Mouse (Mus musculus) bone marrow, adult 2 months (tissue): Measurements from ENCODE around the gene Selenoh. TPM values are rescaled to one million over a fixed set of nuclear protein-coding genes. Genes with fewer than 3 reads are reported as not detected.

Source experiments
- H3K27ac ChIP-seq: fragments of 200-500 bp; 2 replicates; pipeline ENCODE4 v1.5.1; 2012; ENCODE audit warnings: low read depth, mild to moderate bottlenecking, control low read depth, inconsistent platforms, low read length; ENCODE audit not compliant: control insufficient read depth, poor library complexity, insufficient read depth
- H3K4me1 ChIP-seq: fragments of 200-500 bp; 2 replicates; pipeline ENCODE4 v1.6.1; 2011; ENCODE audit warnings: low read length; ENCODE audit not compliant: control insufficient read depth, insufficient read depth
- H3K4me3 ChIP-seq: fragments of 200-500 bp; replicated peaks from 2 replicates; pipeline ENCODE3; 2011; ENCODE audit warnings: mild to moderate bottlenecking, low read depth, low read length, control low read depth; ENCODE audit not compliant: control insufficient read depth
- CTCF ChIP-seq: fragments of 200-500 bp; IDR thresholded peaks from 2 replicates; pipeline ENCODE4 v1.5.1; 2011; ENCODE audit warnings: low read length, control low read depth; ENCODE audit not compliant: control insufficient read depth, insufficient read depth
- POLR2A ChIP-seq: fragments of 200-500 bp; IDR thresholded peaks from 2 replicates; pipeline ENCODE4 v1.6.1; 2011; ENCODE audit warnings: low read depth, mild to moderate bottlenecking, control low read depth, low read length, borderline replicate concordance; ENCODE audit not compliant: control insufficient read depth
- WGBS: fragments of 180-500 bp; shearing (Covaris S2); methylation state at CpG from one replicate; pipeline ENCODE4 v1.1.7; 2018; 5-methylcytosine and 5-hydroxymethylcytosine counted together
- polyA plus RNA-seq: library from polyadenylated mRNA; stranded (reverse); fragments of >200 nt; gene quantifications from 2 replicates; pipeline ENCODE4 v1.2.4, GENCODE M21; 2011; ENCODE audit warnings: low replicate concordance; ENCODE audit not compliant: missing spikeins, insufficient read depth, insufficient read length

Selenoh gene
- polyA plus RNA-seq, result 46.2 and 93.3 TPM in 2 replicates

DNA sequence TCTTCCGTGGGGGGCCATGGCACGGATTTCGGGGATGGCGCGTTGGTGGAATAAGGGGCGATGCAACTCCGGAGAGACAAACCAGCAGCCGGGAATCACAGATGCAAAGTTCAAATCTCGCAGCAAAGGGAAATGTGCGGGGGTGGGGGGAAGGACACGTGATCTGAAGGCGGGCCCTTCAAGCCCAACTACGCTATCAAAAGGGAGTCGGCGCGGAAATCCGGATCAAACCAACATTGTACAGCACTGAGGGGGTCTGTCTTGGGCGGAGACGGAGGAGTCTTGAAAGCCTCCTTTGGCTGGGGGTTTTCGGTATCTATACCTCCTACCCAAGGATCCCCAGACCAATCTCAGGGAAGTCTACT, at the start of gene Selenoh:
Gene Selenoh, minus strand, starts transcription at position 202 of the 365 bp plus-strand sequence.
- Histone ChIP-seq H3K27ac (peak within 1 kb of the TSS; percentile 37; the same call in 1 of the 2 replicates), H3K4me1 (no peaks in the 10 kb centered on the region), H3K4me3 (peak within 1 kb of the TSS; percentile 80)
- TF ChIP-seq CTCF (no peak), POLR2A (0 out of 2 replicates have a peak, but pooled peaks have one; percentile 5)
- WGBS, result under 1% methylated on average over 20 of the region's 20 CpGs

DNA sequence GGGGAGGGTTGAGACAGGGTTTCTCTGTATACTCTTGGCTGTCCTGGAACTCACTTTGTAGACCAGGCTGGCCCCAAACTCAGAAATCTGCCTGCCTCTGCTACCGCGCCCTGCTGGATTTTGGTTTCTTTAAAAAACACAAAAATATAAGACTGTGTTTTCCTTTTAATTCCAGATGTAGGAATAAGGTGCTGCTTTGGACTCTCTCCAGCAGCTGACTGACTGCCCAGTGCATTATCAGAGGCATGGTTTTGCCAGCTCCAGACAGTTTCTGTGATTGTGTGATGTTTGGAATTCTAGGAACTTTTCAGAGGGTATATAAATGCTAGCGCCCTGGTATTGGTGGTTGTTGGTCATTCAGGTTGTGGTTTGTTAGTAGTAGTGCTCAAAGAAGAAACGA, 46.8 kb upstream of the Selenoh start:
- Histone ChIP-seq H3K27ac (no peak overlapping the region), H3K4me1 (no peaks in the 10 kb centered on the region; the same call in 1 of the 2 replicates)
- 93% methylated on average over 4 of the region's 4 CpGs for WGBS

DNA sequence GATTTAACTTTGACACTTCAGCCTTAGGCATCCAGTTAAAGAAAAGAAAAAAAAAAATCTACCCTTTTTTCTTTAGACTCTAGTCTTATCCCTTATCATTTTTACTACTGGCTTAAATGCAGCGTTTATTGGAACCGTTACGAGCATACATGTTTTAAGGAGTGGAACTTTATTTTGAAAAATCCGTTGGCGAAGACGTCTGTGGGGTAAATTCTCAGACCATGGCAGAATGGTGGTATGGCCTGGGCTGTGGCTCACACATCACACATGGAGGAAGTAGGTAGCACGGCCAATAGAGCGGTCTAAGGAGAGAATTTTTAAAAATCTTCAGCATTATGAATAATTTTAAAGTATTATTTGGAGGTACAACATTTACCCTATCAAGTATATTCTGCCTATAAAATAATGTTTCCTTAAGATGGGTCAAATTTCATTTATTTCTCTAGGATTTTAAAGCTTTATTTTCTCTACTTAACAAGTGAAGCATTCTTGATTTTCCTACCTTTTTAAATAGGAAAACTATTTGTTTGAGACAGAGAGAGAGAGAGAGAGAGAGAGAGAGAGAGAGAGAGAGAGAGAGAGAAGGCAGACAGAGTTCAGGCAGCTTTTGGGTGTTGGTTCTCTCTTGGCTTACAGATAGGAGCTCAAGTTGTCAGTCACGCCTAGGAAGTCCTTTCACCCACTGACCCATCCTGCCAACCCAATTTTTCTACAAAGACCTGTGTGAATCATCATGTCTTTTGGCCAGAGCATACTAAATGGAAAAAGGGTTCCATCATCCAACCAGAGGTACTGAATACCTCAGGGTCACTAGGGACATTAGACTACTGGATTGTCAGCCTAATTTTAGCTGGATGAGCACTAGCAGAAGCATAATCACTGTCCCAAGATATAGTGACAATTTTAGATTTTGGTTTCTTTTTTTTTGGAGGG, 46.1 kb upstream of the Selenoh start:
- no peak for TF ChIP-seq POLR2A
- no peak for TF ChIP-seq CTCF
- Histone ChIP-seq H3K27ac (peak overlapping the region; percentile 36; the same call in 1 of the 2 replicates), H3K4me1 (no peaks in the 10 kb centered on the region; the same call in 1 of the 2 replicates), H3K4me3 (peak overlapping the region; percentile 51)
- WGBS, result 17% methylated on average over 9 of the region's 9 CpGs

More for the DNA sequence above, 46.8 kb upstream of the Selenoh start:
- TF ChIP-seq POLR2A (no peak), CTCF (no peak)
- no peak overlapping the region for H3K4me3 ChIP-seq

DNA sequence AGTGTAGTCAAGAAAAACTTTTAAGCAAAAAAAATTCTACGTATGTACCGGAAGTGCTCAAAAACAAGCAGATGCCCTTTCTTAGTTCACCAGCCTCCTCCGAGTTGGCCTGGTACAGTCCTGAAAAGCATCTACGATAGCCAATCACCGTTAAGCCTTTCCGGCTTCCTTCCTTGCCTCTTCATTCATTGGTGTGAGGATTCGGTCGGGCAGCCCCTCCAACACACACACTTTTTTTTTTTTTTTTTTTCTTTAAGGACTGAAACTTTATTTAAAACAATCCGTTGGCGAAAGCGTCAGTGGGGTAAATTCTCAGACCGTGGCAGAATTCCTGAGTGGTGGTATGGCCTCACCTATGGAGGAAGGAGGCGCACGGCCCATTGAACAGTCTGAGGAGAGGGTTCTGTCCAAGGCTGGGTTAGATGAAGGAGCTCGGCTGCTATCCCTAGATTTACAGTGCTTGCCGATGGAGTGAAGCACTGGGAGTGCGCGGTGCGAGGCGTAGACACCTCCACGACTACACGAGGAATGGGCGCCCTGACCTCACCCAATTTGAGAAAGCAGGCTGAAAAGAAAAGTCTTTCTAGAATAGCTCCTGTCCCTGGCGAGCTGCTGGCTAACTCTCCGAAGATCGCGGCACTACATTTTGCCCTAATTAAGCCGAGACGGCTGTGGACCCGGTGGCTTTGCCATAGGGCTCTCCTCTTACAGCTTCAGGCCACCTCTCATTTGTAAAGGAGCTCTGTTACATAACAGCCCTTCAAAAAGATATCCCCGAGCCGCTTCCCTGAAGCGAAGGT, 45.2 kb upstream of the Selenoh start:
- Histone ChIP-seq H3K27ac (peak overlapping the region; percentile 99), H3K4me3 (peak overlapping the region; percentile 95), H3K4me1 (no peaks in the 10 kb centered on the region; the same call in 1 of the 2 replicates)
- peak; percentile 65 for TF ChIP-seq POLR2A
- no peak for TF ChIP-seq CTCF
- WGBS, result under 1% methylated on average over 33 of the region's 33 CpGs

DNA sequence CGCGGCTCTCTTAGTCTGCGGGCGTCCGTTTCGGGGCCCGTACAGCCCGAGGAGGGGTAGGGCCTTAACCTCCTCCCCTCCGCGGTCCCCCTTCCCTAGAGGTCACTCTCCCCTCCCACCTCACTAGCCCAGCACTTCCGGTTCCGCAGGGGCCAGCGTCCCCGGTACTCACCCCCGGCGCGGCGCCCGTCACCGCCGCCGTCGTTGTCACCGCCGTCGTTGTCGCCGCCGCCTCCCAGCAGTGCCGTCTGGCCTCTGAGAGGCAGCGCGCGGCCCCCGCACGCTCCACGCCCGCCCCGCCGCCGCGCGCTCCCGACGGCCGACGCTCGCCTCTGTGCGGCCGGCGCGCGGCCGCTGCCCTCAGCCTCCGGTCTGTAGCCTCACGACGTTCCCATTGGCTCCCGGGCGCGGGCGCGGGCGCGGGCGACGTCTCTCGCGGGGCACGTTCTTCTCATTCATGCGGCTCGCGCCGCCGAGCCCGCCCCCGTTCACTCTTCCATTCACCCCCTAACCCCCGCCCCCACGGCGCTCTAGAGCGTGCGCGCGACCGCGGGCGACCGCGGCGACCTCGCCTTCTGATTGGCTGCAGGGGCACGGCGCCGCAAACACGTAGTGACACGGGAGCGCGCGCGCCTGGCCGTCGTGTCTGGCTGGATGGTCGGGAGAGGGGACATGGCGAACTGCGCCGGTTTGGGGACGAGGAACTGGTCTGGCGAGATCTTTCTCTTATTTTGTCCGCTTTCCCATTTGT, 44.4 kb upstream of the Selenoh start, which contains the start of gene Zdhhc5:
Gene Zdhhc5, minus strand, starts transcription at position 370 of the 751 bp plus-strand sequence.
- under 1% methylated on average over 107 of the region's 107 CpGs for WGBS
- Histone ChIP-seq H3K4me1 (no peaks in the 10 kb centered on the region; the same call in 1 of the 2 replicates), H3K27ac (peak within 1 kb of the TSS; percentile 99), H3K4me3 (peak within 1 kb of the TSS; percentile 97)
- TF ChIP-seq CTCF (no peak), POLR2A (peak; percentile 90)

DNA sequence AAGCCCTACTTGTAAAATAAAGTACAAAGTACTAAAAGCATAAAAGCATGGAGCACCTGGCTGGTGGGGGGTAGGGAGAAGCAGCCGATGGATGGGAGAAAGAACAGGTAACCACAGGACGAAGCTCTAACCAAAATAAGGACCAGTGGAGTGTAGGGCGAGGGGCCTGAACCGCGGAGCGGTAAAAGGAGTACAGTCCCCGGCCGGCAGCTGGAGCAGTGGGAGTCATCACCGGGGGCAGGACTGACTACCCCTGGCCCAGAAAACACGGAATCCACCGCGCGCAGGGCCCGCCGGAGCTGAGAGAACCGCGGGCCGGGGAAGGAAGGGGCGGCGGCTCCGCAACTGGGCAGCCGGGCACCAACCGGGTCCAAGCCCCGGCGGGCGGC, 43.8 kb upstream of the Selenoh start:
- Histone ChIP-seq H3K27ac (peak overlapping the region; percentile 99), H3K4me3 (peak overlapping the region; percentile 97), H3K4me1 (no peaks in the 10 kb centered on the region; the same call in 1 of the 2 replicates)
- under 1% methylated on average over 26 of the region's 26 CpGs for WGBS
- TF ChIP-seq POLR2A (no peak), CTCF (no peak)

DNA sequence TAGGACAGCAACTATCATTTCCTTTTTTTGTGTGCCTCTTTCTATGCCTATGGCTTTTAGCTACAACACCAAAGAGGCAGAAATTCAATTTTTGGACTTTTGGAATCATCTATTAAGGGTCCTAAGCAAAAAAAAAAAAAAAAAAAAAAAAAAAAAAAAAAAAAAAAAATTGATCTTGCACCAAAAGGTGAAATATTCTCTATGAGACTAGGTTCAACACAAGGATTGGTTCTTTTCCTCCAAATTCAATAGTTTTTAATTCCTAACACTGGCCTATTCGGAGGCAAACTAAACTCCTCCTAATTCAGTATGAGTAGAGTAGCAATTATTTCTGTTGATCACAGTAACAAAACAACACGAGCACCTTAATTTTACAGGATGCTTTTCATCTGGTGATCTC, 41.3 kb upstream of the Selenoh start:
- WGBS, result 84% methylated on average over 2 of the region's 2 CpGs
- no peak overlapping the region for H3K4me3 ChIP-seq
- H3K4me1 ChIP-seq, result no peaks in the 10 kb centered on the region; the same call in 1 of the 2 replicates
- TF ChIP-seq CTCF (no peak), POLR2A (no peak)
- H3K27ac ChIP-seq, result no peak overlapping the region
